Mouse (Mus musculus) liver, postnatal 0 days (tissue): ENCODE measurements around the gene Nme4.

Source experiments
- CTCF ChIP-seq: sonication (generic); IDR thresholded peaks from 2 replicates; pipeline ENCODE4 v1.5.1; 2016; ENCODE audit warnings: antibody characterized with exemption, low read depth
- EP300 ChIP-seq: IDR thresholded peaks from 2 replicates; pipeline ENCODE4 v1.6.1; 2016; ENCODE audit warnings: antibody characterized with exemption, low read depth, mild to moderate bottlenecking

- TF ChIP-seq EP300 (no peak), CTCF (no peak)
Observed at GRCm38 (mm10) chr17:26124560-26124959, 29.2 kb upstream of the Nme4 start.
